Mouse (Mus musculus) bone marrow macrophage, adult 2 months (primary cell): ENCODE data around the gene Fasl.

Source experiments
- CTCF ChIP-seq: IDR thresholded peaks from 2 replicates; pipeline ENCODE4 v1.5.1; 2012; ENCODE audit warnings: low read depth, mild to moderate bottlenecking, low read length, moderate library complexity
- POLR2A ChIP-seq: IDR thresholded peaks from 2 replicates; pipeline ENCODE4 v1.6.1; 2012; ENCODE audit warnings: mild to moderate bottlenecking, low read depth, low read length, borderline replicate concordance

GRCm38 (mm10) chr1:161769329-161769728 lies 19.0 kb downstream of the Fasl start:
- TF ChIP-seq POLR2A (no peak), CTCF (no peak)
